Mouse (Mus musculus) lung, postnatal 14 days (tissue): ENCODE data around the gene Ift81.

Source experiments
- DNase-seq: peaks from one replicate; pipeline ENCODE4 v3.0.0; 2021

Ift81 gene

DNA sequence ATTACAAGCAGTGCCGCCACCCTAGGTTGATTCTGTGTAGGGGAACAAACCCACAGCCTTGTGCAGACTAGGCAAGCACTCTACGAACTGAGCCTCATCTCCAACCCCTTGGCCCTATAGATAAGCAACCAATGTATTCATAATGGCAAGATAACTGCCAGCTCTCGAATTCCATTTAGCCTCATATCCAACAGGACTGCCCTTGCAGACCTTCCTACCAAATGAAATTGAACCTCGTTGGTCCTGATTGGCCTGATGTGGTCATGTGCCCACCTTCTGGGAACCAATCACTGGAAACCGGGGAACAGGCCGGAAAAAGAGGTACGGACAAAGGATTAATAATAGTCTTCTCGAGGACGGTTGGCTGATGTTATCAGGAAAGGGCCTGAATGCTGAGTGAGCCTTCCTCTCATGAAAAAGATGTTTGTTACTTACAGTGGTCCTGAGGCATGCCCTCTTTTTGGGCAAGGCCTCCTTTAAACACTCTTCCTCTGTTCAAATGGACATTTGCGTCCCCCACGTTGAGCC is 10.7 kb upstream of the Ift81 start:
- DNase-seq: no peak

- no peak for DNase-seq
Observed at GRCm38 (mm10) chr5:122623861-122624260, 9.5 kb upstream of the Ift81 start.

DNA sequence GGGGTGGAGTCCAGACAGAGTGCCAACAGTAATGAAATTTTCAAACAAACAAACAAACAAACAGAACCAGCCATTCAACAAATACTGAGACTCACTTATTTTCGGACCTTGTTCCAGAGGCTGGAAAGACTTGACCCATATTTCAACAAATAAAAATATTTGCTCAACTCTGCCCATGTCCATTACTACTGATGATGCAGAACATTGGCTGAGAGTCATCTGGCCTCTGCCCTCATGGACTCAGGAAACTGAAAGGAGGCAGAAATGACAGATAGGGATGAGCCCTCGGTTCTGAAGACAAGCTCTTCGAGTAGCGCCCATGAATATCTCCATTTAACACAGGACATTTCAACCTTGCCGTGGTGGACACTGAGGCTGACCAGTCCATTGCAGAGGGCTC is 8.2 kb upstream of the Ift81 start:
- no peak for DNase-seq

DNA sequence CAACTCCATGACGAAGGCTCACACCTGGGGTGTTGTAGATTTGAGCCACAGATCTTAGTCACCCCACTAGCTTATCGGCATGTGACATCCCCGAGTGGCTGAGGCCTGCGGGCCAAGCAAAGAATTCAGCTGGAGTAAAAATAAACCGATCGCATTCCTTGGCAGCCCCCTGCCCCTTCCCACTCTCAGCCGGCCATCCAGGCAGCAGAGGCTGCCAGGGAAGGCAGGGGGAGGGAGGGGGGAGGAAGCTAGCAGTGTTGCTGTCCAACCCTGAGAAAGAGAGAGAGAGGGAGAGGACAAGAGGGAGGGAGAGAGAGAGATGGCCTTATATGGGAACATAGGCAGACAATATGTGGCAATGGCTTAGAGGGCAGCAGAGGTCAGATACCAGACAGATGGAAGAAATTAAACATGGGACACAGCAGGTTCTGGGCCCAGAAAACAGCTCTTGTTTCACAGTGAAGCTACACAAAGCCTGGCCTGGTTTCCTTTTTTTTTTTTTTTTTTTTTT is 7.1 kb upstream of the Ift81 start:
- peak; percentile 70 for DNase-seq

DNA sequence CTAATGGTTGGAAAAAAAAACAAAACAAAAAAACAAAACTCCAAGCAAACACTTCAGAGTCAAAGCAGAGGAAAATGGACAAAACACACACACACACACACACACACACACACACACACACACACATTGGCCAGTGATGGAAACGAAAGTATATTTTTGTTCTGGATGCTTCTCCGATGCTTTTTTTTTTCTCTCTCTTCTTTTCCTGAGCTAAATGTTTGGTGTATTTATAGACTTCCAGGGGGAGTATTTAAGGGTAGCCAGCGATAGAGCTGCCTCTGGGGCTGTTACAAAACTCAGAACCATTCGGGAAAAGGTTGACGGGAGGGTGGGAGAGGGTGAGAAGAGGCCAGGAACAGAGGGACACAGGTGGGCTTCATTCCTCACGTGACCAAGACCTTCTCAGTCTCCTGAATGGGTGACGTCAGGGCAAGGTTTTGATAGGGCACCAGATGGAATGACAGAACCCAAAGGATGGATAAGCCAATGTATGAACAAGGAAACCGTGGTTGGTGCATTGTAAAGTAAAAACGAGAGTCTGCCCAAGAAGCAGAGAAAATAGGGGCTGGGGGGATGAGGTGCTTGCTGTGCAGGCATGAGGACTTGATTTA is 5.5 kb upstream of the Ift81 start:
- no peak for DNase-seq

DNA sequence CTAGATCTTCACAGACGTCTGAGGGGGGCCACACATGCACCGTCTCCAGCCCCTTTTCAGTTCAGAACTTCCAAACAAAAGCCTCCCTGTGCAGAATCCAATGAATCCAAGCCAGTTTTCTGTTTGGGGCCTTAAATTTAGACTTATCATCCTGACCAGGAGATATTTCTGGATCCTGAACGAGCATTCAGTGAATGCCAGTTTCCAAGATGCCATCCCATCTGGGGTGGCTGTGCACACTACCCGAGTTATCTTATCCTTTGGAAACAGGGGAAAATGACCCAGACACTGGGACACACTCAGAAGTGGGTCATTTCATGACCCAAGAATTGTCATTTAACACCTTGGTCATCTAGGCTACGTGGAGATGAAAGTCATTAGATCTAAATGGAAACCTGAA is 3.4 kb upstream of the Ift81 start:
- DNase-seq: no peak

GRCm38 (mm10) chr5:122611651-122612050 is 2.7 kb downstream of the Ift81 start:
- DNase-seq: no peak

DNA sequence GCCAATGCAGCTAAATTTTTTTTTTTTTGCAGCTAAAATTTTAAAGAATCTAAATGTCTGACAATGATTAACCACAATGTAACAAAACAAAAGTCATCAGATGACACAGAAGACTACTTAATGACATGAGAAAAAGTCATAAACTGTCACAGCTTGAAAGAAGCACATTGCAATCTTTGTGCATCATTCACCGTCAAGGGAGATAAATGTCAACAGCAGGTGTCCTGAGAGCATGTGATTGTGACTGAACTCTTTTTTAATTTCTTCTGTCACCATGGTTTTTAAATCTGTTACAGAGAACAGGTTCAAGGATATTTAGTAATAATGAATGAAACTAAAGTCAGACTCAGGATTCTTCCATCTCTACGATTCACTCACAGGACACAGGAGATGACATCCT is 9.4 kb downstream of the Ift81 start:
- DNase-seq: no peak

GRCm38 (mm10) chr5:122602233-122602632 is 12.1 kb downstream of the Ift81 start:
- peak; percentile 83 for DNase-seq

- no peak for DNase-seq
Observed at GRCm38 (mm10) chr5:122595470-122595869, 18.8 kb downstream of the Ift81 start.

GRCm38 (mm10) chr5:122589891-122590290 is 24.4 kb downstream of the Ift81 start:
- DNase-seq: no peak

GRCm38 (mm10) chr5:122585546-122585945 is 28.8 kb downstream of the Ift81 start:
- DNase-seq: no peak

- DNase-seq: no peak
Observed at GRCm38 (mm10) chr5:122584093-122584492, 30.2 kb downstream of the Ift81 start.

GRCm38 (mm10) chr5:122576683-122577329 is 37.5 kb downstream of the Ift81 start:
- no peak for DNase-seq

DNA sequence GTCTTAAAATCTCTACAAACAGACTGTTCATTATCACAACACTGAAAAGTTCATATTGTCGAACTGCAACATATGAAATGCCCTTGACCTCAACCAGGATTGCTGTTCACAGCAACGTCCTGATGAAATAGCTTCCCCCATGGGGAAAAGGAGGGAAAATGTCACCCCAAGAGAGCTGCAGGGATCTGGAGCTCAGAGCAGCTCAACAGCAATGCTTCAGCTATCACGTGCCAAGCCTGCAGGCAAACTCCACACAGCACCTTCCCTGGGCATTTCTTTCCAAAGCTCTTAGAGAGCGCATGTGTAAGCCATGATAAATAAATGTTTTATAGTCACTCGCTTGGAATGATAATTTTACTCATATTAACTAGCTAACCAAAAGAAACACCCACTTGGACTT is 42.3 kb downstream of the Ift81 start:
- no peak for DNase-seq

DNA sequence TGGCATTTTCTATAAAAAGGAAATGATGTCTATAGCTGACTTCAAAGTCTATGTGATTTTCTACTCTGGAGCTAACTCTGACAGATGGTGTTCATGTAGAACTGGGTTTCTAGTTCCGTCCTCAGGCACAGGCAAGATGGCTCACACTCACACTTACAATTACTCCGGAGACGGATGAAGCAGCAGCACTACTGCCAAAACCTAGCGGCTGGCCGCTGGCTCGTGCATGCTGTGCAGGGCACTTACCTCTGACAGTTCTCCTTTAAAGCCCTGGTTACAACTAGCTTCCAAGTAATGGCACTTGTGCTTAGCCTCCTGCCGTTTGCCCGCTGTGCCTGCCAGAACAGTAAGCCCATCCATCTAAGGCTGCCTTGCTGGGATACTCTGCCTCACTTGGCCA is 47.7 kb downstream of the Ift81 start:
- DNase-seq: no peak

GRCm38 (mm10) chr5:122560654-122561053 is 53.7 kb downstream of the Ift81 start:
- no peak for DNase-seq

- no peak for DNase-seq
Observed at GRCm38 (mm10) chr5:122558127-122558526, 56.2 kb downstream of the Ift81 start.

GRCm38 (mm10) chr5:122555107-122555506 is 59.2 kb downstream of the Ift81 start:
- no peak for DNase-seq

DNA sequence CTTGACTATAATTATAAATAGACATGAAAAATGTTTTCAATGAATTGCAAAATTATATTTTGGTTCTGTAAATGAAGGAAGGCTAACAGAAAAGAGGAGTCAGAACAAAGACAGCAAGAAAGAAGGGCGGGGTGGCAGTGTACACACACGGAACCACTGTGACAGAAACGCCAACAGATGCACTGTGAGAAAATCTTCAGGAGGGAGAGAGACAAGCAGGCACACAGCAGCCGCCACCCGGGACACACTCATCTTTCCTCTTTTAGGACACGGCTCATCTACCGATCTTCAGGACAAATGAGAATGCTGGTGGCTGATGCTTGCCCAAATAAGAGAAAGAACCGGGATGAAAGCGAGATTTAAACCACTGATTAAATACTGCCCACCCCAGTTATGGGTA is 61.7 kb downstream of the Ift81 start:
- no peak for DNase-seq

DNA sequence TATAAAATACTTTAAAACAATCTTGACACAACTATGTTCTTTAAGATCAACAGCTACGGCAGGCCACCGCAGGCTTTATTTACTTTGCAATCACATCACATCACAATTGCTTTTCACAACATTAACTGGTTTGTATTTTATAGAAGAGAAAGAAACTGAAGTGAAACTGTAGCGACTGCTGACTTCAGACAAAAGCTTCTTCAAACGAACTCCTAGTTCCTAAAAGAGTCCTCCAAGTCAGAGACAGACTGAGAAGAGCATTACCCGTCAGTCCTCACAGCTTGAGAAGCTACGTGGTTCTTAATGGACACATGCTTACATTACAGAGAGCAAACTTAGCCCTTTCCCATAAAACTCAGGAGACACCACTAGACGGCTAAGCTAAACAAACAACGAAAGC is 63.9 kb downstream of the Ift81 start:
- no peak for DNase-seq

GRCm38 (mm10) chr5:122548671-122549070 is 65.6 kb downstream of the Ift81 start:
- DNase-seq: peak; percentile 48

DNA sequence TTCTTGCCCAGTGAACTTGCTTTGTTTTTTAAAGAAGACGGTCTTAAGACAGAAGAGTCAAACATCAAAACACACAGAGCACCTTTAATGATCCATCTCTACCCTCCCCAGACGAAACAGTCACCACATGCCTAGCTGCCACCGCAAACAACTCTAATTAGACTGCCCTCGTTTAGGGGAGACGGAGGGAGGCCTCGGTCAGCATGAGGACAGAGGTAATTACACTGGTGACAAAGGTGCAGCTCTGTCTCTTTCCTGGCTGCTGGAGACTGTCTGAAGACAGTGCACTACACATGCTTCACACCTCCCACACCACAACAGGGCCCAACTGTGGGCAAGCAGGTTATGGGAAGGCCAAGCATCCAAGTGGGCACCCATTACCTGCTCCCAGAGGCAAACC is 66.5 kb downstream of the Ift81 start:
- no peak for DNase-seq

DNA sequence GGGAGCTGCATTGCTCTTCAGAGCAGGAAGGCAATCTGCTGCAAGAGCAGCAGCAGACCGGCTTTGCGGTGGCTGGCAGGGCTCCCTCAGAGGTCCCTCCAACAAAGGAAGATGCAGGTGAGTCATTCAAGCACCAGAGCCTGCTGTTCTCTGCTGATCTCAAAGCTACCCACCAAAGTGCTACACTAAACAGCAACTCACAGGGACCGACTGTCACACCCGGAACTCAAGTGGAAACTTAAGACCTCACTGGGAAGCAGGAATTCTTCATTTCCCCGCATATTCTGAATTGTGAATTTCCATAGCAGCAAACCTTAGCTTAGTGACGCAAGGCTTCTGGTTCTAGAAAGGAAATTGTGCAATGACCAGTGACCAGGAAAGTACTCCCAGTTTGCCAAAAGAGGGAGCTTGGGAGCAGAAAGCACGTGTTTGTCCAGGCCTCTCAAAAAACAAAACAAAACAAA is 67.0 kb downstream of the Ift81 start:
- DNase-seq: peak; percentile 64

DNA sequence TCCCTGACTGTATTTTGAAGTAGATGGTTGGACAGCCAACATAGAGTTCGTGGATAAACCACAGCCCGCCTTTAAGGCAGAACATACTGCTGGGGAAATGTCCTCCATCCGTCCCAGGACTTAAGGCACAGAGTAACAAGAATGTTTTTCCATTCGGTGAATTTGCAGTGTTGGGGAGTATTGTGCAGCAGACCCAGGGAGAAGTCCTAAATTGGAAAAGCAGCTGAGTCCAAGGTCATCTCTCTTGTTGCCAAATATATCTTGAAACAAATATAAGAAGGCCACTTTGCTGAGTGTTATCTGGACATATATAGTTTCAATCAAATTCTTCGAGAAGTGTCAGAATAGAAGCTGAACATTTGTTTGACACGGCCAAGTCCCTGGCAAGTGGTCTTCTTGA is 70.9 kb downstream of the Ift81 start:
- no peak for DNase-seq
